Mouse (Mus musculus) MN1 (cell line): ENCODE data around the gene Kdm4d.
A peak's percentile ranks its signal among the peaks of the same experiment; 100 is the strongest.
"Not testable (repeated sequence)": the region's sequence is repeated elsewhere in the genome, so short reads cannot be mapped to it uniquely, and the experiment has no call there.

Experiments used
- DNase-seq: peaks from one replicate; pipeline ENCODE4 v3.0.0-alpha.2; 2016; ENCODE audit warnings: low spot score

Kdm4d gene

GRCm38 (mm10) chr9:14500023-14500915, at the start of gene Kdm4d, which contains the start of gene Cwc15:
Kdm4d (minus strand) TSS chr9:14500482.
Cwc15 (plus strand) TSS chr9:14500617.
- DNase-seq: peak; percentile 97

DNA sequence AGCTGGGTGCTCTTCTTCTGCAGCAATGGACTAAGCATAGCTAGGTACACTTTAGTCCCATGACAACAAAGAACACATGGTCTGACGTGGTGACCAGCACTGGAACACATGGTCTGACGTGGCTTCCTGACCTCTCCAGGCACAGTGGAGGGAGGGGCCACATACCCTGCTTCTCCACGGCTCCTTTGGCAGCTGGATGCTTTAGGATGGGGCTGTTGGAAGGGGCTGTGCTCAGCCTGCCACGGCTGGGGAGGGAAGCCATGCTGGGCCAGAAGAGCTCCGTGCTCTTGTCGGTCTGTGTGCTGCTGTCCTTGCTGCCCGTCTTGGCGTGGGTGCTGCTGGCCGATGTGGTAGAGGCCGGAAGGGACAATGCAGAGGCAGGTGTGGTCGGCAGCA, 48.1 kb upstream of the Kdm4d start:
- no peak for DNase-seq

DNA sequence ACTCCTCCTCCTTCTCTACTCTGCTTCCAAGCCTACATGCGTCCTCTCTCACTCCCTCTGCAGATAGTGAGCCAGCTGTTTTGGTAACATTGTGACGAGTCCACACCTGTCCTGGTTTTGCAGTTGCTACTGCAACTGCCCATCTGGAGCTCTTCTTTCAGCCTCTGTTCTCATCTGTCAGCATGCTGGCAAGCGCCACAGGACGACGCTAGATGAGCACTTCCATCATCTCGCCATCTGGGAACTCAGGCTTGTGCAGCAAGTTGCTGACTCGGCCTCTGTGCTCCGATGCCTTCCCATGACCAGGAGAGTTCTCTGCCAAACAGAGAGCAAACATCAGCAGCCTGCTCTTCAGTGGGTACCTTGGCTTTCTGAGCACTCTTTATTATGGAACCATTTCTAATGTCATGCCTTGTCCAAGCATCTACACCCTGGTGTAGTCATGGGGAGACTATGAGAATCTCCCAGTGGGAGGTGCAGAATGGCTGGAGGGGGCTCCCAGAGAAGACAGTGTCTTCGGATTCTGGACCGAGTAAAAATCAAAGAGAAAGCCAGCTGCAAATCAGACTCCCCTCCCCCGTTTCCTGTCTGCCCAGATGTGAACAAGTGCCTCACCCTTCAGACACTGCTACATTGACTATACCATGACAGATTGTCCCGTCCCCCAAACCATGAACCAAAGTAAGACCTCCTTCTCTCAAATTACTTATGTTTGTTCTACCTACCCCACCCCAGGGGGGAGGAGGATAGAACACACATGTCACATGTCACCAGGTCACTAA, 47.5 kb upstream of the Kdm4d start:
- DNase-seq: no peak

GRCm38 (mm10) chr9:14544034-14544757, 43.9 kb upstream of the Kdm4d start:
- DNase-seq: no peak

- DNase-seq: no peak
Observed at GRCm38 (mm10) chr9:14534833-14535456, 34.7 kb upstream of the Kdm4d start.

DNA sequence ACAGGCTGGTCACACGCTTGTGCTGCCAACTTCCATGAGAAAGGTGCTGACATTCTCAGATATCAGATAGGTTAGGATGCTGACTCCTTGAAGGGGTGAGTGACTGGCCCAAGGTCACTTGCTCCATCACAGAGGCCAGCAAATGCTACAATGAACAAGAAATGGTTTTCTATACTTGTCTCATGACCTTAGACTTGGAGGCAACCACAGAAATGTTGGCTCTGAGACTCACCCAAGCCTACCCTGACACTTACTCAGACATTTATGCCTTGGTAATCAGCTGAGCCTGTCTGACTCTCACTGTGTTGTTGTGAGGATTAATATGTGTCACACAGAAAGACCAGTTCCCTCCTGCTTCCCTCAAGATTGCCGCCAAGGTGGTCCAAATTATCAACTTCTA, 33.4 kb upstream of the Kdm4d start:
- DNase-seq: no peak

- peak; percentile 33 for DNase-seq
Observed at GRCm38 (mm10) chr9:14532283-14532682, 32.0 kb upstream of the Kdm4d start.

- no peak for DNase-seq
Observed at GRCm38 (mm10) chr9:14530004-14530403, 29.7 kb upstream of the Kdm4d start.

DNA sequence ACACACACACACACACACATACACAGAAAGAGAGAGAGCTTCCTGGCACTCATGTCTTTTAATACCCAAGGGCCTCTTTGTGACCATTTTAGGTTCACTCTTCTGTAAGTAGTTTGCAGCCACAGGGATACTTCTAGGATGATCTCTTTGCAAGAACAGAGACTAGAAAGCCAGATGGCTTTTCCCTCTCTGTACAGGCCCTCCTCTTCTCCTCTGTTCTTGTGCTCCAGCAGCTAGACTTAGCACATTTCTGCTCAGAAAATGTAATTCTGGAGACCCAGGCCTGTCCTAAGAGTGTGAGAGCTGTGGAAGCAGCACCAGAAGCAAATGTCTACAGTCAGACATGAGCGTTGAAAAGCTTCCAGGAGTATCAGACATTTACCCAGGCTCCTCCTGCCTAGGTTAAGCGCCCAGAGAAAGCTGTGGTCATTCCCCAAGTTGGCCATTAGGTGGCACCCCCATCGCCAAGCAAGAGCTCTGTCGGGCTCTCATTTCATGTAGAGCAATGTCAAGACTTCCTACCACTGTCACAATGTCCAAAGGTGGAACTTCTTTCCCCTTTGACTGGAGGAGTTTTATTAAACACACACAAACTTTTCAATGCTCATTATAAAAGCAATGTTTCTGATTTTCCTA, 23.2 kb upstream of the Kdm4d start:
- peak; percentile 55 for DNase-seq

GRCm38 (mm10) chr9:14521695-14522094, 21.4 kb upstream of the Kdm4d start:
- no peak for DNase-seq

DNA sequence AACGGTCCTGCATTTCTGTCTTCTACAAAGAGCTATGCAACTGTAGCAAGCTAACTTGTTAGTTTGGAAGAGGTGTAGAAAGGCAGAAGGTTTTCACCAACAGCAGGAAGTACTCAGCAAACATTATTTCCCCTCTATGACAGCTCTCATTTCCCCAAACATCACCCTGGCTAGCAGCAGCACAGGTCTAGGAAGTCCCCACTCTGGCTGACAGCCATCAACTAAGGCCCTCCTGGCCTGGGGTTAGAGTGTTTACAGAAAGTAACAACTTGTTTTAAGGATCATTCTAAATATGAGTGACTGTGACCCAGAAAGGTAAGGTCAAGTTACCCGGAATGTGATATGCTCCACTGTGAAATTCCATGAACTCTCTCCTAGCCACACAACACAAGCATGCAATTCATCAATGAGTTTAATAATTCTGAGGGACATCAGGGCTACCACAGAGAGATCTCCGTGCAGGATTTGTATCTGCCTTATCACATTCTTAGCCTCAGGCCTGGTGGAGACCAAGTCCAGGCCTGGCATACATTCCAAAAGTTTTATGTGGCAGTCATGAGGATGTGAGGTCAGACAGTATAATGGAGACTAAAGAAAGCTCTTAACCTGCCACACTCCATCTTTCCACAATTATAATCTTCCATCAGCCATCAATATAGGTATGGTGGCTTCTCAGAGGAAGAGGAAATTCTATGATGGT, 20.8 kb upstream of the Kdm4d start:
- DNase-seq: no peak

- DNase-seq: no peak
Observed at GRCm38 (mm10) chr9:14518105-14518504, 17.8 kb upstream of the Kdm4d start.

DNA sequence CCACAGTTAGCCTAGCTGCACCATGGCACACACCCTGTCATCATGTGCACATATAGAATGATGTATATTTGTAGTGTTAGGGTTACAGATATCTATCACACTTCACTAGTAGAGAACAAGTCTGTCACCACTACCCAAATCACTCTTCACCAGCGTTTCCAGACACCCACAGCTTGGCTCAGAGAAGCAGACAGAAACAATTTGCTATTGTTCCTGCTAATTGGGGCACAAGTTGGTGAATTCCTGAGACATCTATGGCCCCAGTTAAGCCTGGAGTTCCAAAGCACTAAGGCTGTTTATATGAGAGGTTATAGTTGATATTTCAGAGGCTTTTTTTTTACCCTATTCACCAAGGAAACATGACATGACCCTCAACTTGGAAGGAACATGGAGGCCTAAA, 17.0 kb upstream of the Kdm4d start:
- no peak for DNase-seq

- peak; percentile 17 for DNase-seq
Observed at GRCm38 (mm10) chr9:14512633-14513445, 12.6 kb upstream of the Kdm4d start.

GRCm38 (mm10) chr9:14500916-14501424, 688 bp upstream of the Kdm4d start:
- DNase-seq: no peak

DNA sequence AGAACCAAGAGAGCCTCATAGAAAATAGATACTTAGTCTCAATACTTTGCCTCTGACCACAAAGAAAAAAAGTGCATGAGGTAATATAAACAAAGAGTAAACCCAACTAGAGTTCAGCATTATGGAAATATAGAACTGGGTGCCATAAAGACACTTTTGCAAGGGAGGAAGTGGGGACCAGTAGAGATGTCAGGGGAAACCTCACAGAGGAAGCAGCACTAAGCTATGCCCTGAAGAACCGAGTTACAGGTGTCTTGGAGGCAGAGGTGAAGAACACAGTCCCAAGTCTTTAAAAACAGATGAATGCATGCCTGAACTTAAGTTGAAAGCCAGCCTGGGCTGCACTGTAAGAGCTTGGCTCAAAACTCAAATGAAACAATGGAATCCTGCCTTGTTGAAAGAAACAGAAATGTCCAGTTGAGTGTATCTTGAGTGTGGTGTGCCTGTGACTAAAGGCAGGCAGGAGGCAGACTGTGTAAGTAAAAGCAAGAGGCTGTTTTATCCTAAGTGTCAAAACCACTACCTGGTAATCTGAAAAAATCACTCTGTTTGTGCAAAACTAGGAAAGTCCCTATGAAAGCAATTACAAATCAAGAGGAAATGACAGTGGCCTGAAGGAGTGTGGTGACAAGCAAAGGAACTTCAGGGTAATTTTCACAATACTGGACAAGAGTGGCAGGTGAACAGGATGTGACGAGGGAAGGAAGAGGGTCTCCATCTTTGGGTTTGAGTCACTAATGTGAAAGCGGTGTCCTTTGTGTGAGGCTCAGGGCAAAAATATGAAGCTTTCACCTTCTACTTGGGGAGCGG, 1.2 kb downstream of the Kdm4d start:
- DNase-seq: no peak

- not testable (repeated sequence) for DNase-seq
Observed at GRCm38 (mm10) chr9:14463668-14464067, 36.6 kb downstream of the Kdm4d start.

DNA sequence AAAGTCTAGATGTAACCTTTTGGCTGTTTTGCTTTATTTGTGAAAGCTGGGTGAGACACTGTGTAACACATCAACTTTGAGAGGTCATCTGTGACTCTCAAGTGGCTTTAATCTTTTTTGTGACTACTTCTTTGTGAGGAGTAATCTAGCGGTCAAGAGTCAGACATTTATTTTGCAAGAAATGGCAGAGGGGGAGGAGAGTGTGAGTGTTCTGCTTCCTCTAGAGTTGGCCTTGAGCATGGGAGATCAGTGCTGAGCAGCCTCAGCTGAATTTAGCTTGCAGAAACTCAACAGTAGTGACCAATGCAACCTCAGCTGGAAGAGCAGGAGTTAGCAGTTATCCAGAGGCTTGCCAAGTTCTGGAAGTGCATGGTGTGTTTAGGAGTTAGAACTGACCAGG, 37.7 kb downstream of the Kdm4d start:
- DNase-seq: not testable (repeated sequence)

- no peak for DNase-seq
Observed at GRCm38 (mm10) chr9:14456320-14456719, 44.0 kb downstream of the Kdm4d start.
